Mouse (Mus musculus) thymus, postnatal 14 days (tissue): ENCODE measurements around the gene Hist1h2ai.

Source experiments
- DNase-seq: peaks from one replicate; pipeline ENCODE4 v3.0.0; 2021

Gene Hist1h2ai

GRCm38 (mm10) chr13:21729544-21729943 lies 13.3 kb downstream of the Hist1h2ai start:
- no peak for DNase-seq

GRCm38 (mm10) chr13:21733466-21733865 lies 17.2 kb downstream of the Hist1h2ai start:
- peak; percentile 57 for DNase-seq

DNA sequence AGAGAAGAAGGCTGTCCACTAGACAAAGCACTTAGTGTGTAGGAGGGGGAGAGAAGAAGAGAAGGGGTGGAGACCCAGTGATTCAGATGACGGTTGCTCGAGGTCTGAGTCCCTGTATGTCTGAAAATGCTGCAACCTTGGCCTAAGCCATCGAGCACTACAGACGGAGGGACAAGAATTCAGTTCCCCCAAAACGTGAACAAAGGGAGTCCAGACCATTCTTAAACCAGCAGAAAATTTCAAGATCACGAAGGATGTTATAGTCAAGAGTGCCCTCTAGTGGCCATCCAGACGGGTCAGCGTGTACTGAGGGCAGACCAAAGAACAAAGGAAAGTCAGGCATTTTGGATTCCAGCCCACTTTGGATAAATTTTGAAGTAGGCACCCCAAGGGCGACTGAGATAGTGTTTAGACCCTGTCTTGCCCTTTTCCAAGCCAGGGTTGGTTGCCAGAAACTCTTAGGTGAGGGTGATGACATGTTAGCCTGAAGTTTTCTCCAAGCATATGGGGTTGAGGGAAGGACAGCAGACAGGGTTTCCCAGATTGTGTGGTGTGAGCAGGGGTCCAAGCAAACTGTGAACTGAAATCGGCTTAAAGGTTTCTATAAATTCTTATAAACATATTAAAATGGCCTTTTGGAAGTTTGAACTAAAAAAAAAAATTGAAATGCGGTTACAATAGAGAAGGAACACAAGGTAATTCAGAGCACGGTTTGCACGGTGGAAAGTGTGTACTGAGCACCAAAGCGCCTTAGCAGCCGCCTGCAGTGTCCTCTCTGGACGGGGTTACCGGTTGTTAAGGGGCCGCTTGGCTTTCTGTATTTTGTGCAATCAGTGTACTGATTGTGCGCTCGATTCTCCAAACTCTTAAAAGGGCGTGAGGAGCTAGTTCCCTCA lies 18.0 kb downstream of the Hist1h2ai start:
- DNase-seq: peak; percentile 83

- peak; percentile 90 for DNase-seq
Observed at GRCm38 (mm10) chr13:21734906-21735767, 18.9 kb downstream of the Hist1h2ai start, which contains the start of gene Hist1h4j. Hist1h4j (plus strand) TSS chr13:21735064.

GRCm38 (mm10) chr13:21745006-21745405 lies 28.8 kb downstream of the Hist1h2ai start:
- no peak for DNase-seq

DNA sequence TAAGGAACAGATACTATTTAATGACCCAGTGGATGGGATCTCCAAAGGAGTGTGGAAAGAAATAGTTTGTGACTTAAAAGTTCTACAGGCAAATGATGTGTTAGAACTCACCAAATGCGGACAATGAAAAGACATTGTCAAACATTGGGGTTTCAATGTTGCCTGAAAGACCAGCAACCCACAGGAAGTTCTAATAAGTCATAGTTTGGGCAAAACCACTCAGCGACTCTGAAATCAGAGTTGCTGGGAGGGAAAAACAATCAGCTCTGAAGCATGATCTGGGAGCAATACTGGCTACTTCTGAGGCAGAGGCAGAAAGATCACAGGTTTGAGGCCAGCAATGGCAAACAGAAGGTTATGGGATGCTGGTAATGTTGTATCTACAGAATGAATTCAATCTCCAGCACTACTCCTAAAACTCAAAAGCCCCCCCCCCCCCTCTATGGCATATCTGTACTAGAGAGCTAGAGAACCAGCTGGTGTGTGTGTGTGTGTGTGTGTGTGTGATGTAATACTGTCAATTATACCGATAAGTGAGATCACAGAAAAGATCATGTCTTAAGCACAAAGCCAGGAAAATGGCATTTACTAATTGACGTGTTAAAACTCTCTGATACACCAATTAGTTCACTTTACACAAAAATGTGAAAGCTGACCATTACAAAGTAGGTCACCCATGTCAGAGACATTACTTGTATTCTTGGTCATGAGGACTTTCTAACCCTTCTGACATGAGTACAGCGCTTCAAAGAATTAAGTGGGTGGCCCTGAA lies 33.4 kb downstream of the Hist1h2ai start:
- DNase-seq: no peak

- peak; percentile 98 for DNase-seq
Observed at GRCm38 (mm10) chr13:21750159-21751017, 34.2 kb downstream of the Hist1h2ai start, which contains the start of gene Hist1h4k. Hist1h4k (minus strand) TSS chr13:21750505.

DNA sequence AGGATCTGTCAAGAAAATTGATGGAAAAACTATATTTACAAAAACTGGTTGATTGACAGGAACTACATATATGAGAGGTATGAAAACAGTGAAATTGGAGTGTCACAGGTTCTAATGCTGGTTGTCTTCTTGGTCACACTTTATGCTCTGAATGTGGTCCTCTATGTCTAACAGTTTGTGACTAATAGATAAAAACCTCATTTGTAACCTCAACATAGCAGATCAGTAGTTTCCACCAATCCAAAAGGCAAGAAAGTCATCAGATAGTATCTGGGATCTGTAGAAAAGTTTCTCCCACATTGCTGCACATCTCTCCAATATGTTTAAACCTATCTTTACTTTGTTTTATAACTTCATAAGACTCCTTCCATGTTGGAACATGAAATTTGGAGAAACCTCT lies 35.2 kb downstream of the Hist1h2ai start:
- DNase-seq: no peak

- no peak for DNase-seq
Observed at GRCm38 (mm10) chr13:21751827-21752226, 35.6 kb downstream of the Hist1h2ai start.

- no peak for DNase-seq
Observed at GRCm38 (mm10) chr13:21752356-21752755, 36.1 kb downstream of the Hist1h2ai start.

DNA sequence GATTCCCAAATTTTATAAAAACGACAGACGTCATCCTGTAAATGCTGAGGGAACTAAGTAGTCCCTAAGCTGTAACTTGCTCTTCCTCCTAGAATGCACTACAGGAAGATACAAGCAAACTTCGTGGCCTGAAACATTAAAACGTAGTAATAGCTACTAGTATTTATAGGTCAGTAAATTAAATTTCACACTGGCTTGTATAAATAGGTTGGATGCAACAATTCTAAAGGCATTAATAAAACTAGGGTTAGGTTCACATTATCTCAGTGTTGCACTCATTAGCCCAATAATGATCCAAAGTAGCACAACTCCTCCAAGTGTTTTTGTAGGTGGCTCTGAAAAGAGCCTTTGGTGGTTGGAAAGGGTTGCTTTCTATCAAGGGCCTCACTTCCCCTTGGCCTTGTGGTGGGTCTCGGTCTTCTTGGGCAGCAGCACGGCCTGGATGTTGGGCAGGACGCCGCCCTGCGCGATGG lies 36.9 kb downstream of the Hist1h2ai start:
- DNase-seq: no peak

GRCm38 (mm10) chr13:21753524-21754285 lies 37.5 kb downstream of the Hist1h2ai start, which contains the start of the genes Hist1h2ak and Hist1h2bn:
Hist1h2ak (minus strand) TSS chr13:21753827.
Hist1h2bn (plus strand) TSS chr13:21754123.
- peak; percentile 77 for DNase-seq

GRCm38 (mm10) chr13:21754294-21755001 lies 38.2 kb downstream of the Hist1h2ai start:
- DNase-seq: peak; percentile 53

- DNase-seq: no peak
Observed at GRCm38 (mm10) chr13:21755707-21756106, 39.5 kb downstream of the Hist1h2ai start.
